Mouse (Mus musculus): ENCODE results near the gene Aadacl3.

GRCm38 (mm10) chr4:144506518-144506917 is 43.0 kb upstream of the Aadacl3 start:
- TF ChIP-seq POLR2A (IDR thresholded peaks at IDR 0.05; ENCODE audit: extremely low read depth, insufficient read depth, low read length) (no peak), CTCF (IDR thresholded peaks at IDR 0.05; ENCODE audit: extremely low read depth, insufficient read depth, low read length) (no peak)

All from cortical plate, adult 2 months (tissue).